Mouse (Mus musculus): Measurements from ENCODE around the gene Cdkal1. TPM values are rescaled to one million over a fixed set of nuclear protein-coding genes. Genes with fewer than 3 reads are reported as not detected.

The Cdkal1 gene
- polyA plus RNA-seq, 2 experiments from 2014 or later: 42.5 to 49.3 TPM

- ATAC-seq: no peak
Measured at GRCm38 (mm10) chr13:29808383-29808782, 47.1 kb downstream of the Cdkal1 start.

- ATAC-seq: no peak
Measured at GRCm38 (mm10) chr13:29807930-29808329, 47.5 kb downstream of the Cdkal1 start.

GRCm38 (mm10) chr13:29806871-29807270 lies 48.6 kb downstream of the Cdkal1 start:
- no peak for ATAC-seq

- no peak for ATAC-seq
Measured at GRCm38 (mm10) chr13:29805296-29805695, 50.2 kb downstream of the Cdkal1 start.

GRCm38 (mm10) chr13:29804034-29804433 lies 51.4 kb downstream of the Cdkal1 start:
- ATAC-seq: no peak

GRCm38 (mm10) chr13:29802699-29803098 lies 52.8 kb downstream of the Cdkal1 start:
- no peak for ATAC-seq

GRCm38 (mm10) chr13:29800078-29800477 lies 55.4 kb downstream of the Cdkal1 start:
- no peak for ATAC-seq

- ATAC-seq: peak; percentile 54
Measured at GRCm38 (mm10) chr13:29792112-29792511, 63.4 kb downstream of the Cdkal1 start.

- ATAC-seq: no peak
Measured at GRCm38 (mm10) chr13:29791439-29791838, 64.0 kb downstream of the Cdkal1 start.

GRCm38 (mm10) chr13:29786984-29787383 lies 68.5 kb downstream of the Cdkal1 start:
- no peak for ATAC-seq

GRCm38 (mm10) chr13:29784894-29785293 lies 70.6 kb downstream of the Cdkal1 start:
- ATAC-seq: no peak

GRCm38 (mm10) chr13:29781332-29781731 lies 74.1 kb downstream of the Cdkal1 start:
- no peak for ATAC-seq

GRCm38 (mm10) chr13:29780713-29781112 lies 74.8 kb downstream of the Cdkal1 start:
- ATAC-seq: peak; percentile 23

GRCm38 (mm10) chr13:29779519-29779918 lies 76.0 kb downstream of the Cdkal1 start:
- no peak for ATAC-seq

GRCm38 (mm10) chr13:29779116-29779515 lies 76.4 kb downstream of the Cdkal1 start:
- ATAC-seq: no peak

GRCm38 (mm10) chr13:29778124-29778523 lies 77.3 kb downstream of the Cdkal1 start:
- ATAC-seq: no peak

- no peak for ATAC-seq
Measured at GRCm38 (mm10) chr13:29777225-29777624, 78.2 kb downstream of the Cdkal1 start.

- ATAC-seq: no peak
Measured at GRCm38 (mm10) chr13:29775603-29776230, 79.8 kb downstream of the Cdkal1 start.

GRCm38 (mm10) chr13:29773563-29773962 lies 81.9 kb downstream of the Cdkal1 start:
- no peak for ATAC-seq

- ATAC-seq: no peak
Measured at GRCm38 (mm10) chr13:29772970-29773369, 82.5 kb downstream of the Cdkal1 start.

GRCm38 (mm10) chr13:29769647-29770436 lies 85.6 kb downstream of the Cdkal1 start:
- peak; percentile 86 for ATAC-seq

- ATAC-seq: no peak
Measured at GRCm38 (mm10) chr13:29768104-29768503, 87.4 kb downstream of the Cdkal1 start.

GRCm38 (mm10) chr13:29767587-29767986 lies 87.9 kb downstream of the Cdkal1 start:
- ATAC-seq: no peak

GRCm38 (mm10) chr13:29766377-29766776 lies 89.1 kb downstream of the Cdkal1 start:
- peak; percentile 31 for ATAC-seq

All from CD4-positive, CD25-positive, alpha-beta regulatory T cell, adult 4 months (primary cell).